Comparison of ENCODE assay signal across 13 mouse cellular contexts in the genomic region with DNA sequence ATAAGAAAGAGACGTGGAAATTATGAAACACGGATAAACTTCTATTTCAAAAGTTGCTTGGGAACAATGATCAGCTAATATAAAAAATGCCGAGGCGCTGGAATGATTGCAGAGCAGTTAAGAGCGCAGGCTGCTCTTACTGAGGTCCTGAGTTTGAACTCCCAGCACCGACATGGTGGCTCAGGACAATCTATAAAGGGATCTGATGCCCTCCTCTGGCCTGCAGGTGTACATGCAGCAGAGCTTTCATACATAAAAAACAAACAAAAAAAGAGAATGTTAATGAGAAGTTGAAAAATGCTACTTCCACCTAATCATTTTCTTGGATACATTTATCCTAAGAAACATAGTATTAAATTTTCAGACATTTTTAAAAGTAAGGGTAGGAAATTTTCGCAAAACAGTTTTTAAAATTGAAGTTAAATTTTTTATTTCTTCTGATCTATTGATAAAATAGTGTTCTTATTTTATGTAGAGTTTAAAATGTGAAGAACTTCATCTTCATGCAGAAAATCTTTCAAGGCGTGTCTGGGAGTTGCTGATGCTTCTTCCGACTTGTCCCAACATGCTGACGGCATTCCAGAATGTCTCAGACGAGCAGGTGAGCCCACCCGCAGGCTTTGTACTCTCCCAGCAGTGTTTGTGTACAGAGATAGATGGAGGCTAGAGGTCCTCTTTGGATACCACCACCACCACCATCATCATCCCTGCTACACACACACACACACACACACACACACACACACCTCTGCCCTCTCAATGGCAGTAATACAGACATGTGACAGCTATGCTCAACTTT.
A peak's percentile ranks its signal among the peaks of the same experiment; 100 is the strongest.
DNase-seq lines count a peak whose midpoint lies in the region; ATAC-seq and TF ChIP-seq lines count a peak whose summit lies in the region.
"Had no signal": no experiment of that assay in that cellular context is flagged by ENCODE, and none has a peak within 500 bp of the region (broad histone marks: within the 10 kb centered on the region; RNA-seq: fewer than 3 reads in every experiment).

No protein-coding gene starts in this region.

- no peaks in the 10 kb centered on the region for H3K4me1 ChIP-seq in forebrain, embryonic 14.5 days (ENCODE audit: control insufficient read depth, insufficient read depth, low read length)
- no peaks in the 10 kb centered on the region for H3K4me1 ChIP-seq in forebrain, embryonic 12.5 days
- H3K4me1 ChIP-seq in lung, embryonic 14.5 days (ENCODE audit: insufficient read depth): no peaks in the 10 kb centered on the region
- H3K4me1 ChIP-seq: heart, embryonic 12.5 days; hindbrain, embryonic 12.5 days; midbrain, embryonic 15.5 days had no signal

- no peak overlapping the region for H3K4me2 ChIP-seq in forebrain, embryonic 14.5 days (ENCODE audit: low read length)
- H3K4me2 ChIP-seq in forebrain, embryonic 12.5 days: no peak overlapping the region
- H3K4me2 ChIP-seq in lung, embryonic 14.5 days: no peak overlapping the region
- H3K4me2 ChIP-seq: heart, embryonic 12.5 days; hindbrain, embryonic 12.5 days; midbrain, embryonic 15.5 days had no signal

- DNase-seq in forebrain, embryonic 14.5 days (ENCODE audit: low spot score): peak; percentile 9
- DNase-seq in lung, embryonic 14.5 days: peak; percentile 11
- no peak for DNase-seq in lung, postnatal 14 days
- DNase-seq in adipocyte (ENCODE audit: low spot score): peak; percentile 21
- DNase-seq in mesoderm, embryonic 11.5 days (ENCODE audit: low read depth, low spot score): peak; percentile 11
- no peak for DNase-seq in frontal cortex, postnatal 14 days (ENCODE audit: low spot score in 2 of 2)
- DNase-seq in cerebellum, adult 18-20 months: no peak
- DNase-seq: kidney, postnatal 25 days had no signal

- 0 out of 2 replicates have a peak, but pooled peaks have one; percentile 10 for TF ChIP-seq CTCF in lung, embryonic 14.5 days (IDR thresholded peaks at IDR 0.05; ENCODE audit: low read depth)

- no peaks in the 10 kb centered on the region for H3K27me3 ChIP-seq in forebrain, embryonic 14.5 days (replicated peaks; ENCODE audit: control insufficient read depth, insufficient read depth, low read length)
- H3K27me3 ChIP-seq in forebrain, embryonic 12.5 days: no peaks in the 10 kb centered on the region
- no peaks in the 10 kb centered on the region for H3K27me3 ChIP-seq in lung, embryonic 14.5 days (ENCODE audit: insufficient read depth, low read length)
- H3K27me3 ChIP-seq: heart, embryonic 12.5 days; hindbrain, embryonic 12.5 days; midbrain, embryonic 15.5 days had no signal

- 87% methylated on average over 12 of the region's 12 CpGs for WGBS in forebrain, embryonic 14.5 days
- 90% methylated on average over 12 of the region's 12 CpGs for WGBS in forebrain, embryonic 12.5 days
- 83% methylated on average over 12 of the region's 12 CpGs for WGBS in lung, embryonic 14.5 days

- no peak overlapping the region for H3K9ac ChIP-seq in forebrain, embryonic 14.5 days (ENCODE audit: low read length)
- H3K9ac ChIP-seq in forebrain, embryonic 12.5 days: no peak overlapping the region
- no peak overlapping the region for H3K9ac ChIP-seq in lung, embryonic 14.5 days
- H3K9ac ChIP-seq: heart, embryonic 12.5 days; hindbrain, embryonic 12.5 days; midbrain, embryonic 15.5 days had no signal

- peaks cover 36% of the 10 kb centered on the region for H3K36me3 ChIP-seq in forebrain, embryonic 14.5 days (ENCODE audit: control insufficient read depth, insufficient read depth, low read length)
- H3K36me3 ChIP-seq in forebrain, embryonic 12.5 days (replicated peaks): peaks cover 50% of the 10 kb centered on the region
- peaks cover 63% of the 10 kb centered on the region for H3K36me3 ChIP-seq in lung, embryonic 14.5 days (ENCODE audit: insufficient read depth)

- H3K4me3 ChIP-seq in forebrain, embryonic 14.5 days (ENCODE audit: low read depth, low read length): no peak overlapping the region
- H3K4me3 ChIP-seq in forebrain, embryonic 12.5 days (replicated peaks): no peak overlapping the region
- no peak overlapping the region for H3K4me3 ChIP-seq in lung, embryonic 14.5 days (ENCODE audit: low read depth, low read length)
- H3K4me3 ChIP-seq: heart, embryonic 12.5 days; hindbrain, embryonic 12.5 days; midbrain, embryonic 15.5 days had no signal

- H3K27ac ChIP-seq in forebrain, embryonic 14.5 days (ENCODE audit: low read depth, low read length): no peak overlapping the region
- H3K27ac ChIP-seq in forebrain, embryonic 12.5 days: no peak overlapping the region
- H3K27ac ChIP-seq in lung, embryonic 14.5 days (ENCODE audit: low read depth): no peak overlapping the region
- H3K27ac ChIP-seq: hindbrain, embryonic 12.5 days; midbrain, embryonic 15.5 days had no signal

- ATAC-seq in forebrain, embryonic 14.5 days: no peak
- no peak for ATAC-seq in forebrain, embryonic 12.5 days (ENCODE audit: low FRiP score)
- no peak for ATAC-seq in lung, embryonic 14.5 days (ENCODE audit: insufficient read depth)
- ATAC-seq: forebrain, embryonic 16.5 days; midbrain, embryonic 15.5 days had no signal

- H3K9me3 ChIP-seq in forebrain, embryonic 14.5 days (replicated peaks; ENCODE audit: control insufficient read depth, low read length): no peaks in the 10 kb centered on the region
- no peaks in the 10 kb centered on the region for H3K9me3 ChIP-seq in forebrain, embryonic 12.5 days
- H3K9me3 ChIP-seq in lung, embryonic 14.5 days (ENCODE audit: low read depth, low read length): no peaks in the 10 kb centered on the region
- H3K9me3 ChIP-seq: heart, embryonic 12.5 days; hindbrain, embryonic 12.5 days; midbrain, embryonic 15.5 days had no signal

Comparison
In these comparisons a context has a peak if more than half of its experiments do, and no peak if none do; other contexts are left out.
1. DNase-seq: peak in forebrain, embryonic 14.5 days (single experiment), lung, embryonic 14.5 days (single experiment), adipocyte (single experiment) and mesoderm, embryonic 11.5 days (single experiment); none in lung, postnatal 14 days (single experiment), frontal cortex, postnatal 14 days (0 of 2) and cerebellum, adult 18-20 months (0 of 2).